Mouse (Mus musculus) liver, embryonic 14.5 days (tissue): Measurements from ENCODE around the gene Flt3. TPM values are rescaled to one million over a fixed set of nuclear protein-coding genes. Genes with fewer than 3 reads are reported as not detected.

Experiments
- ATAC-seq: fragments of 200-750 bp; cut with Nextera tagmentation; 2 replicates; pipeline ENCODE4 v1.8.0; 2017; ENCODE audit warnings: moderate number of reproducible peaks, mild to moderate bottlenecking, moderate library complexity; ENCODE audit not compliant: insufficient read depth
- DNase-seq, 3 experiments: peaks; one replicate each; pipeline ENCODE4 v3.0.0-alpha.2; 2012 to 2013; ENCODE audit warnings: low read depth in 3 of 3, low spot score in 3 of 3
- H3K27ac ChIP-seq: fragments of 300-500 bp; sonication (generic); 2 replicates; pipeline ENCODE4 v1.5.1; 2014; ENCODE audit warnings: moderate library complexity, mild to moderate bottlenecking, control low read depth, inconsistent platforms
- H3K27me3 ChIP-seq: fragments of 300-500 bp; sonication (generic); 2 replicates; pipeline ENCODE4 v1.6.1; 2014; ENCODE audit warnings: mild to moderate bottlenecking, low read length, moderate library complexity; ENCODE audit not compliant: control insufficient read depth, insufficient read depth
- H3K36me3 ChIP-seq: fragments of 300-500 bp; sonication (generic); replicated peaks from 2 replicates; pipeline ENCODE4 v1.6.1; 2014; ENCODE audit warnings: low read depth; ENCODE audit not compliant: control insufficient read depth, insufficient read depth
- H3K4me1 ChIP-seq, 2 experiments: fragments of 200-500 bp in 1 of 2; fragments of 300-500 bp in 1 of 2; sonication (generic) in 1 of 2; replicated peaks; 2 replicates each; pipeline ENCODE4 v1.6.1; 2012 to 2014; ENCODE audit warnings: antibody characterized with exemption in 1 of 2, inconsistent platforms in 1 of 2, low read length in 1 of 2; ENCODE audit not compliant: control insufficient read depth in 2 of 2, insufficient read depth in 2 of 2
- H3K4me2 ChIP-seq: fragments of 300-500 bp; sonication (generic); 2 replicates; pipeline ENCODE4 v1.6.1; 2014; ENCODE audit warnings: low read depth, mild to moderate bottlenecking, control low read depth, moderate library complexity
- H3K4me3 ChIP-seq, 2 experiments: fragments of 200-500 bp in 1 of 2; fragments of 300-500 bp in 1 of 2; sonication (generic) in 1 of 2; 2 replicates each; pipeline ENCODE4 v1.5.1; 2012 to 2014; ENCODE audit warnings: low read depth in 2 of 2, low read length in 2 of 2, mild to moderate bottlenecking in 2 of 2, control low read depth in 1 of 2, inconsistent platforms in 1 of 2, moderate library complexity in 1 of 2; ENCODE audit not compliant: insufficient read depth in 1 of 2
- H3K9ac ChIP-seq: fragments of 300-500 bp; sonication (generic); replicated peaks from 2 replicates; pipeline ENCODE4 v1.6.1; 2014; ENCODE audit warnings: mild to moderate bottlenecking, control low read depth, moderate library complexity
- H3K9me3 ChIP-seq: fragments of 300-500 bp; sonication (generic); 2 replicates; pipeline ENCODE4 v1.6.1; 2016; ENCODE audit warnings: low read length, mixed read lengths; ENCODE audit not compliant: control insufficient read depth
- CTCF ChIP-seq: IDR thresholded peaks from 2 replicates; pipeline ENCODE4 v1.5.1; 2016; ENCODE audit warnings: antibody characterized with exemption, low read depth, control low read depth
- EP300 ChIP-seq: IDR thresholded peaks from 2 replicates; pipeline ENCODE4 v1.6.1; 2016; ENCODE audit warnings: antibody characterized with exemption, low read depth
- WGBS: fragments of 180-500 bp; shearing (Covaris S2); extraction: QIAGEN DNeasy Blood & Tissue Kit; methylation state at CpG from one replicate; pipeline ENCODE4 v1.1.7; 2014; ENCODE audit not compliant: insufficient replicate concordance; 5-methylcytosine and 5-hydroxymethylcytosine counted together
- polyA plus RNA-seq, 2 experiments: library from polyadenylated mRNA; depleted of rRNA in 1 of 2; stranded (reverse) in 1 of 2; unstranded in 1 of 2; fragments of >200 nt; fragmentation: Nextera tagmentation in 1 of 2; extraction: Ambion mirVana in 1 of 2; gene quantifications; 2 replicates each; pipeline versions ENCODE4 v1.2.1 to v1.2.3; 2012 to 2014

Flt3 gene
- polyA plus RNA-seq, 2 experiments = 0.88 to 1.2 TPM

- no peaks in the 10 kb centered on the region for H3K4me1 ChIP-seq
- ATAC-seq = no peak
- H3K4me3 ChIP-seq = no peak overlapping the region
- no peaks in the 10 kb centered on the region for H3K9me3 ChIP-seq
- WGBS = 5% methylated on average over 7 of the region's 7 CpGs
- H3K27ac ChIP-seq = no peak overlapping the region
- peaks cover 51% of the 10 kb centered on the region for H3K27me3 ChIP-seq
- no peaks in the 10 kb centered on the region for H3K36me3 ChIP-seq
- DNase-seq = no peak
- H3K9ac ChIP-seq = no peak overlapping the region
- no peak overlapping the region for H3K4me2 ChIP-seq
- TF ChIP-seq CTCF (no peak), EP300 (no peak)
Measured at GRCm38 (mm10) chr5:147317321-147317720, 83.0 kb downstream of the Flt3 start.

DNA sequence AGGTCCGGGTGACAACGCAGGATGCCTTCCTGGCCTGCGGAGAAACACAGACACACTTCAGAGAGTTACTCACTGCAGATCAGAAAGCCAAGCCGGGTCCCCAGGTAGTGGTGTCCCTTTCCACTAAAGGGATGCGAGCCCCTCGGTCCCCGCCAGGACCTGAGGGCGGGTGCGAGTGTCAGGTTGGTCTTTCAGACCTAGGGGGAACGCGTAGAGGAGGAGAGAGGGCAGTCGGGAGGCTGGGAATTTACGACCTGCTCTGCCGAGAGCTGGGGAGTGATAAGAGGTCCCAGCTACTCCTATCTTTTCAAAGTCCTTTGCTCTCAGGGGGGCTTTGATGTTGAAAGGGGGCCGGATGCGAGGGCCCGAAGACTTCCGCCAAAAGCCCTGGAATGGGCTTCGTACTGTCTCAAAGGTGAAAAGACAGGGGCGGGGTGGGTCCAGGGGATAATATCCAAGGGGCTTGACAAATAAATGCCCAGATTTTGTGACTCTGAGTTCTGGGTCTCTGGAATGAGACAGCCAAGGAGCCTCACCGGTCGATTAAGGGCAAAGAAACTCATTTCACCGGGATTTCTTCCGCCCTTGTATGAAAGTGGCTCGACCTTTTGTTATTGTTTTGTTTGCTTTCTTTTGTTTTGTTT lies 84.7 kb downstream of the Flt3 start:
- no peak for ATAC-seq
- no peaks in the 10 kb centered on the region for H3K4me1 ChIP-seq
- no peak overlapping the region for H3K27ac ChIP-seq
- WGBS = 2% methylated on average over 25 of the region's 25 CpGs
- peaks cover 68% of the 10 kb centered on the region for H3K27me3 ChIP-seq
- H3K36me3 ChIP-seq = no peaks in the 10 kb centered on the region
- H3K4me2 ChIP-seq = no peak overlapping the region
- no peak for DNase-seq
- no peak overlapping the region for H3K9ac ChIP-seq
- H3K4me3 ChIP-seq = no peak overlapping the region
- no peak for TF ChIP-seq CTCF
- TF ChIP-seq EP300 = no peak
- no peaks in the 10 kb centered on the region for H3K9me3 ChIP-seq

DNA sequence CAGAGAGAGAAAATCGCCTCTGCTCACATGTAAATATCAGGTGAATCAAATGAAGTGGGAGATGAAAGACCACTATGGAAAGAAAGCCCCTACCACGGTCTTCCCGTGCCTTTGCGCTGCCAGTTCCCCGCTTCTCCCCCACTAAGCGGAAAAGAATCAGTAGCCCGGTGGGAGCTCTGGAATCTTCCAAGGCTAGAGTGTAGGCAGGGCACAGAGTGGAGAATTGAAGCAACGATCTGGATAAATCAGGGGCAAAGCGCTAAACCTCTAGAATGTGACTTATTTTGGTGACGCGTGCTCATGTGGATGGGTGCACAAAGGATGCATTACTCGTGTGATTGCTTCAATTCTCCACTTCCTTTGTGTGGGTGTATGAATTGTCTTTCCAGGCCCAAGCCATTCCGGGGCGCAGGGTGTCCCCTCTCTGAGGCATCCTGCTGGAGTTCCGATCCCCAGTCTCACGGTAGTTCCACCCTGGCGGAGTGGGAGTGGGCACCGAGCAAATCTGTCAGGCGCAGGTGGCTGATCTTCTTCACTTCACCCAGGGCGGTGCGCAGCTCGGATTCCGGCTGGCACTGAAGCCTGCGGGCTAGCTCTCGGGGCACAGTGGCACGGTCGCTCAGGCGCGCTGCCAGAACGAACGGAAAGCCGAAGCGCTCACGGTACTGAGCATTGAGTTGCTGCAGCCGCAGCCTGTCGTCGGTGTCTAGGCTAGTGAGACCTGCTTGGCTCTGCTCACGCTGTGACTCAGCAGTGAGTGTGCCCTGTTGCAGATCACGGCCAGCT lies 85.5 kb downstream of the Flt3 start:
- H3K9ac ChIP-seq = no peak overlapping the region
- no peak overlapping the region for H3K4me2 ChIP-seq
- H3K36me3 ChIP-seq = no peaks in the 10 kb centered on the region
- TF ChIP-seq CTCF (no peak), EP300 (no peak)
- H3K27me3 ChIP-seq = peaks cover 75% of the 10 kb centered on the region
- ATAC-seq (no peak), DNase-seq (no peak)
- no peaks in the 10 kb centered on the region for H3K9me3 ChIP-seq
- no peak overlapping the region for H3K4me3 ChIP-seq
- no peak overlapping the region for H3K27ac ChIP-seq
- WGBS = 3% methylated on average over 39 of the region's 39 CpGs
- no peaks in the 10 kb centered on the region for H3K4me1 ChIP-seq

DNA sequence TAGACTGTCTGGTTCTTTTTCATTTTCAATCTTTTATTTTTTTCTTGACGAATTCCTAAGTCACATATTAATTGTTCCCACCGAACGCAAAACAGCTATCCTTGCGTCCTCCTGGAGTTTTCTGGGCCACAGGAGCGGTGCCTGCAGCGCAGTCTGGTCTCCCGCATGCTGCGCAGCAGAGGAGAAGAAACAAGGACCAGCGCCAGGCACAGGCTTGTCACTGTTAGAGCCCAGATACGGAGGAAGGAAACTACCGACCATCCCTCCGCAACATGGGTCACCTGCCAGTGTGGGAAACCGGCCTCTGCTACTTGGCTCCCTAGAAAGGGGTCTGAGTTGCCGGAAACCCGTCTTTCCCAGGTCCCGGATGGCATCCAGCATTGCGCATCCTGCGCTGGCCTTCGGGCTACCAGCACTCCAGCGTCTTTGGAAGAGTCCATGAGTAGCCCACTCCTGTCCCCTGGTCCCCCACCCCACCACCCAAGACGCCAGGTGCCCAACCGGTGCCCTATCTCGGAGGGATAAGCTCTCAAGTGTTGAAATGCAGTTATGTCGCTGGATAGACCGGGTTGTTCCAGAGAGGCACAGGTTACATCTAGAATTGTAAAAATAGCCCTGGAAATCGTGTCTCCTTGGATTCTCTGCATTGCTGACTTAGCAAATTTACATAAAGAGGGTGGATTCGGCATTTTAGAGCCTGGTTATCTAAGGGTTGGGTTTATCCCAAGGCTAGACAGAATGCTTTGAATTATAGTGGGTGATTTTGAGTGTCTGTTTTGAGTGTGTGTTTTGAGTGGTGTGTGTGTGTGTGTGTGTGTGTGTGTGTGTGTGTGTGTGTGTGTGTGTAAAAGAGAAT lies 87.2 kb downstream of the Flt3 start:
- H3K9ac ChIP-seq = no peak overlapping the region
- no peaks in the 10 kb centered on the region for H3K4me1 ChIP-seq
- ATAC-seq (no peak), DNase-seq (no peak)
- H3K27ac ChIP-seq = no peak overlapping the region
- no peak overlapping the region for H3K4me3 ChIP-seq
- WGBS = 5% methylated on average over 27 of the region's 27 CpGs
- no peaks in the 10 kb centered on the region for H3K36me3 ChIP-seq
- H3K9me3 ChIP-seq = no peaks in the 10 kb centered on the region
- H3K4me2 ChIP-seq = no peak overlapping the region
- TF ChIP-seq EP300 = no peak
- TF ChIP-seq CTCF = no peak
- H3K27me3 ChIP-seq = peaks cover 91% of the 10 kb centered on the region

DNA sequence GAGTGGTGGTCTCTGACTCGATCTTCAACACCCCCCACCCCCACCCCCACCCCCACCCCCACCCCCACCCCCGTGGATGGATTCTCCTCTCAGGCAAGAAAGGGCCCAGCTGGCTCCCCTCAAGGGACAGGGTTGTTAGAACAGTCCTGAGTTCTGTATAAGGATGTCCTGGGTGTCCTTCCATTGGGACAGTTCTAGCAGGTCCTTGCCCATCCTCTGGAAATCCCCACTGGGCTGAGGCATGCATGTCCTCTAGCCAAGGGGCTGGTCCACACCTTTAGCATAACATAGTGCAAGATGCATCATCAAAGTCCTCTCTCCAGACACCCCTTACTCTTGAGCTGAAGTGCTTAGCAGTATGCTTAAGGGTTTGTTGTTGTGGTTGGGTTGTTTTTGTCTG lies 90.5 kb downstream of the Flt3 start:
- DNase-seq = no peak
- H3K4me3 ChIP-seq = no peak overlapping the region
- H3K4me1 ChIP-seq = no peaks in the 10 kb centered on the region
- no peaks in the 10 kb centered on the region for H3K36me3 ChIP-seq
- H3K27ac ChIP-seq = no peak overlapping the region
- H3K4me2 ChIP-seq = no peak overlapping the region
- no peak for ATAC-seq
- no peaks in the 10 kb centered on the region for H3K9me3 ChIP-seq
- no peak overlapping the region for H3K9ac ChIP-seq
- WGBS = 0% methylated on average over 2 of the region's 2 CpGs
- H3K27me3 ChIP-seq = peaks cover 98% of the 10 kb centered on the region
- TF ChIP-seq EP300 (no peak), CTCF (no peak)
